Mouse (Mus musculus) CH12.LX (cell line): ENCODE measurements around the gene Camsap2. TPM values are rescaled to one million over a fixed set of nuclear protein-coding genes. Genes with fewer than 3 reads are reported as not detected.

Experiments
- DNase-seq: peaks from one replicate; pipeline ENCODE4 v3.0.0-alpha.2; 2013; ENCODE audit errors: extremely low read depth
- H3K27ac ChIP-seq: 2 replicates; pipeline ENCODE4 v1.5.1; 2012; ENCODE audit warnings: low read depth, mild to moderate bottlenecking, control low read depth, moderate library complexity; ENCODE audit not compliant: insufficient read depth
- H3K27me3 ChIP-seq: replicated peaks from 2 replicates; pipeline ENCODE3; 2012; ENCODE audit warnings: inconsistent platforms
- H3K36me3 ChIP-seq, 2 experiments: replicated peaks in 1 of 2; 2 replicates each; pipeline versions ENCODE3 to v1.6.1; 2012; ENCODE audit warnings: inconsistent platforms in 1 of 2, low read length in 1 of 2, mild to moderate bottlenecking in 1 of 2, mixed read lengths in 1 of 2, moderate library complexity in 1 of 2; ENCODE audit not compliant: control insufficient read depth in 1 of 2, insufficient read depth in 1 of 2
- H3K4me1 ChIP-seq, 2 experiments: 2 replicates each; pipeline ENCODE4 v1.6.1; 2012; ENCODE audit warnings: inconsistent platforms in 1 of 2, moderate library complexity in 1 of 2; ENCODE audit not compliant: insufficient read depth in 2 of 2, control insufficient read depth in 1 of 2
- H3K4me2 ChIP-seq: 2 replicates; pipeline ENCODE4 v1.6.1; 2012; ENCODE audit warnings: low read depth, mild to moderate bottlenecking, control low read depth; ENCODE audit not compliant: poor library complexity, insufficient read depth, severe bottlenecking
- H3K4me3 ChIP-seq, 3 experiments: fragments of 150-350 bp in 1 of 3; sonication (generic) in 1 of 3; replicated peaks in 1 of 3; 2 replicates each; pipeline versions ENCODE3 to v1.5.1; 2011 to 2012; ENCODE audit warnings: low read depth in 2 of 3, low read length in 2 of 3, mild to moderate bottlenecking in 2 of 3, moderate library complexity in 2 of 3, control low read depth in 1 of 3, improper control_type of control experiment in 1 of 3, inconsistent platforms in 1 of 3, mixed read lengths in 1 of 3; ENCODE audit not compliant: poor library complexity in 1 of 3
- H3K79me2 ChIP-seq: replicated peaks from 2 replicates; pipeline ENCODE4 v1.6.1; 2012; ENCODE audit warnings: mild to moderate bottlenecking, moderate library complexity; ENCODE audit not compliant: control insufficient read depth, poor library complexity, insufficient read depth, severe bottlenecking; ENCODE audit errors: extremely low read depth
- H3K9ac ChIP-seq: 2 replicates; pipeline ENCODE4 v1.6.1; 2012; ENCODE audit warnings: low read depth, mild to moderate bottlenecking, control low read depth, moderate library complexity; ENCODE audit not compliant: insufficient read depth
- H3K9me3 ChIP-seq: replicated peaks from 2 replicates; pipeline ENCODE3; 2012; ENCODE audit warnings: low read length, inconsistent platforms, mixed read lengths
- BHLHE40 ChIP-seq: IDR thresholded peaks from 2 replicates; pipeline ENCODE4 v1.6.1; 2011; ENCODE audit warnings: mild to moderate bottlenecking, low read depth, low read length, improper control_type of control experiment
- CHD1 ChIP-seq: IDR thresholded peaks from 2 replicates; pipeline ENCODE4 v1.6.1; 2012; ENCODE audit warnings: low read depth, low read length, improper control_type of control experiment, inconsistent platforms
- CHD2 ChIP-seq: IDR thresholded peaks from 2 replicates; pipeline ENCODE4 v1.6.1; 2011; ENCODE audit warnings: low read length, improper control_type of control experiment
- CTCF ChIP-seq, 2 experiments: IDR thresholded peaks in 1 of 2; conservative IDR thresholded peaks in 1 of 2; 2 replicates each; pipeline ENCODE4 v1.5.1; 2011 to 2012; ENCODE audit warnings: low read depth in 2 of 2, low read length in 2 of 2, improper control_type of control experiment in 1 of 2, inconsistent platforms in 1 of 2, mild to moderate bottlenecking in 1 of 2, moderate library complexity in 1 of 2
- E2F4 ChIP-seq: IDR thresholded peaks from 2 replicates; pipeline ENCODE4 v1.6.1; 2011; ENCODE audit warnings: low read depth, low read length, improper control_type of control experiment; ENCODE audit not compliant: insufficient replicate concordance
- ETS1 ChIP-seq: conservative IDR thresholded peaks from 2 replicates; pipeline ENCODE4 v1.6.1; 2012; ENCODE audit warnings: low read depth, mild to moderate bottlenecking, inconsistent platforms, low read length, improper control_type of control experiment, moderate library complexity
- GABPA ChIP-seq: IDR thresholded peaks from 2 replicates; pipeline ENCODE4 v1.6.1; 2012; ENCODE audit warnings: low read depth, low read length, improper control_type of control experiment, inconsistent platforms; ENCODE audit not compliant: insufficient replicate concordance
- IRF4 ChIP-seq: IDR thresholded peaks from 2 replicates; pipeline ENCODE4 v1.6.1; 2014; ENCODE audit warnings: low read depth, mild to moderate bottlenecking, inconsistent platforms, low read length, improper control_type of control experiment
- JUN ChIP-seq: IDR thresholded peaks from 2 replicates; pipeline ENCODE4 v1.6.1; 2011; ENCODE audit warnings: low read depth, mild to moderate bottlenecking, low read length, improper control_type of control experiment, moderate library complexity; ENCODE audit not compliant: insufficient read depth
- MAFK ChIP-seq: IDR thresholded peaks from 2 replicates; pipeline ENCODE4 v1.6.1; 2011; ENCODE audit warnings: low read length, improper control_type of control experiment; ENCODE audit not compliant: insufficient replicate concordance
- MAX ChIP-seq: IDR thresholded peaks from 2 replicates; pipeline ENCODE4 v1.6.1; 2011; ENCODE audit warnings: low read length, improper control_type of control experiment
- MAZ ChIP-seq: IDR thresholded peaks from 2 replicates; pipeline ENCODE4 v1.6.1; 2012; ENCODE audit warnings: low read depth, mild to moderate bottlenecking, inconsistent platforms, low read length, improper control_type of control experiment, moderate library complexity
- MXI1 ChIP-seq: IDR thresholded peaks from 2 replicates; pipeline ENCODE4 v1.6.1; 2011; ENCODE audit warnings: mild to moderate bottlenecking, low read depth, low read length, improper control_type of control experiment
- MYC ChIP-seq: IDR thresholded peaks from 2 replicates; pipeline ENCODE4 v1.6.1; 2011; ENCODE audit warnings: low read depth, mild to moderate bottlenecking, improper control_type of control experiment, low read length
- NELFE ChIP-seq: IDR thresholded peaks from 2 replicates; pipeline ENCODE4 v1.6.1; 2011; ENCODE audit warnings: low read depth, low read length, improper control_type of control experiment
- PAX5 ChIP-seq: IDR thresholded peaks from 2 replicates; pipeline ENCODE4 v1.6.1; 2012; ENCODE audit warnings: low read length, inconsistent platforms, mixed read lengths
- POLR2A ChIP-seq: IDR thresholded peaks from 2 replicates; pipeline ENCODE4 v1.6.1; 2011; ENCODE audit warnings: low read depth, mild to moderate bottlenecking, improper control_type of control experiment, low read length
- POLR2AphosphoS2 ChIP-seq: IDR thresholded peaks from 2 replicates; pipeline ENCODE4 v1.6.1; 2011; ENCODE audit warnings: low read depth, low read length, improper control_type of control experiment
- RAD21 ChIP-seq: IDR thresholded peaks from 2 replicates; pipeline ENCODE4 v1.6.1; 2011; ENCODE audit warnings: low read depth, mild to moderate bottlenecking, low read length, improper control_type of control experiment, moderate library complexity
- SIN3A ChIP-seq: IDR thresholded peaks from 2 replicates; pipeline ENCODE4 v1.6.1; 2012; ENCODE audit warnings: low read length, improper control_type of control experiment, inconsistent platforms
- SMC3 ChIP-seq: IDR thresholded peaks from 2 replicates; pipeline ENCODE4 v1.6.1; 2011; ENCODE audit warnings: low read depth, low read length, improper control_type of control experiment
- TBP ChIP-seq: conservative IDR thresholded peaks from 2 replicates; pipeline ENCODE4 v1.6.1; 2011; ENCODE audit warnings: low read depth, low read length, improper control_type of control experiment
- TCF12 ChIP-seq: IDR thresholded peaks from 2 replicates; pipeline ENCODE4 v1.6.1; 2014; ENCODE audit warnings: low read depth, mild to moderate bottlenecking, inconsistent platforms, low read length, improper control_type of control experiment
- UBTF ChIP-seq: IDR thresholded peaks from 2 replicates; pipeline ENCODE4 v1.6.1; 2012; ENCODE audit warnings: low read depth, mild to moderate bottlenecking, inconsistent platforms, low read length, improper control_type of control experiment, moderate library complexity
- ZMIZ1 ChIP-seq: IDR thresholded peaks from 2 replicates; pipeline ENCODE4 v1.6.1; 2012; ENCODE audit warnings: low read depth, mild to moderate bottlenecking, inconsistent platforms, low read length, improper control_type of control experiment
- ZNF384 ChIP-seq: IDR thresholded peaks from 2 replicates; pipeline ENCODE4 v1.6.1; 2012; ENCODE audit warnings: low read depth, low read length, improper control_type of control experiment, inconsistent platforms
- dilution Hi-C: fragments of 300-500 bp; cut with MboI; formaldehyde crosslinking; loops from 2 replicates; pipeline ENCODE4 v1.14.3; 2020; ENCODE audit warnings: low sequenced_read_pairs; ENCODE audit not compliant: extremely low pct_unique_long_range_greater_than_20kb, extremely low pct_ligation_motif_present
- in situ Hi-C: fragments of 300-500 bp; cut with MboI; formaldehyde crosslinking; loops from 3 replicates; pipeline ENCODE4 v1.14.3; 2019; ENCODE audit warnings: low sequenced_read_pairs, low pct_ligation_motif_present, low pct_unique_long_range_greater_than_20kb, mixed read lengths
- polyA plus RNA-seq: library from polyadenylated mRNA; unstranded; fragments of >175 nt; gene quantifications from 2 replicates; pipeline ENCODE4 v1.2.1, GENCODE M21; 2012; ENCODE audit warnings: low read depth; ENCODE audit not compliant: insufficient read length
- total RNA-seq, 2 experiments: library from RNA; depleted of rRNA; stranded (reverse); fragments of 300-350 nt in 1 of 2; fragments of >200 nt in 1 of 2; gene quantifications; 2 replicates each; pipeline ENCODE4 v1.2.3; 2012 to 2014

Camsap2 gene
- total and polyA plus RNA-seq, 3 experiments: 5.6 to 11.3 (median 9.5) TPM

GRCm38 (mm10) chr1:136306424-136306823 lies 39.5 kb downstream of the Camsap2 start:
- no peak overlapping the region for H3K9ac ChIP-seq
- H3K4me2 ChIP-seq: no peak overlapping the region
- DNase-seq: peak; percentile 33
- H3K4me3 ChIP-seq: no peak overlapping the region
- H3K27ac ChIP-seq: no peak overlapping the region
- no peaks in the 10 kb centered on the region; the same call in 1 of the 2 replicates for H3K79me2 ChIP-seq
- peak; percentile 51 for TF ChIP-seq RAD21
- TF ChIP-seq NELFE: no peak
- no peak for TF ChIP-seq E2F4
- no peak for TF ChIP-seq MAX
- peak in 1 of 2 experiments; percentile 65; a peak in 2 of 4 replicates for TF ChIP-seq CTCF (conservative IDR thresholded peaks at IDR 0.05 in 1 of 2, IDR thresholded peaks at IDR 0.05 in 1 of 2; ENCODE audit: low read depth in 2 of 2, low read length in 2 of 2)
- TF ChIP-seq GABPA: no peak
- TF ChIP-seq POLR2AphosphoS2: no peak
- peak; percentile 64 for TF ChIP-seq SMC3
- TF ChIP-seq ZMIZ1: no peak
- no peak for TF ChIP-seq CHD1
- TF ChIP-seq ZNF384: no peak
- no peak for TF ChIP-seq BHLHE40
- TF ChIP-seq PAX5: no peak
- TF ChIP-seq MXI1: no peak
- peaks cover 0 to 23% of the 10 kb centered on the region in 2 experiments for H3K36me3 ChIP-seq
- no peaks in the 10 kb centered on the region for H3K9me3 ChIP-seq
- H3K4me1 ChIP-seq: 0 out of 4 replicates have a peak, but pooled peaks cover 0 to 4% of the 10 kb centered on the region in 2 experiments
- dilution Hi-C loops (no loop called here), in situ Hi-C loops (no loop called here)
- no peaks in the 10 kb centered on the region for H3K27me3 ChIP-seq

GRCm38 (mm10) chr1:136293961-136294360 lies 51.9 kb downstream of the Camsap2 start:
- H3K4me2 ChIP-seq: no peak overlapping the region
- in situ Hi-C loops (no loop called here), dilution Hi-C loops (no loop called here)
- no peak overlapping the region for H3K9ac ChIP-seq
- H3K27me3 ChIP-seq: no peaks in the 10 kb centered on the region
- H3K36me3 ChIP-seq: peaks cover 0 to 37% of the 10 kb centered on the region in 2 experiments
- DNase-seq: no peak
- TF ChIP-seq JUN (no peak), ETS1 (no peak), ZMIZ1 (no peak), ZNF384 (no peak), CHD1 (no peak), MAFK (no peak), MYC (no peak), MAZ (no peak), POLR2A (no peak), TBP (no peak), SIN3A (no peak), UBTF (no peak), TCF12 (no peak), CHD2 (no peak), IRF4 (no peak)
- TF ChIP-seq, all 38 proteins: peak for 0
- H3K79me2 ChIP-seq: no peaks in the 10 kb centered on the region
- no peaks in the 10 kb centered on the region for H3K4me1 ChIP-seq
- no peak overlapping the region for H3K4me3 ChIP-seq
- no peaks in the 10 kb centered on the region for H3K9me3 ChIP-seq
- no peak overlapping the region for H3K27ac ChIP-seq
